Mouse (Mus musculus) forebrain, embryonic 15.5 days (tissue): ENCODE data around the gene Scamp1. TPM values are rescaled to one million over a fixed set of nuclear protein-coding genes. Genes with fewer than 3 reads are reported as not detected.
"Not testable (repeated sequence)": the region's sequence is repeated elsewhere in the genome, so short reads cannot be mapped to it uniquely, and the experiment has no call there.

Source experiments
- ATAC-seq: fragments of 200-750 bp; cut with Nextera tagmentation; replicated peaks from 2 replicates; pipeline ENCODE4 v1.8.0; 2017; ENCODE audit warnings: mild to moderate bottlenecking, moderate TSS enrichment, moderate library complexity
- H3K27ac ChIP-seq: fragments of 300-500 bp; sonication (generic); replicated peaks from 2 replicates; pipeline ENCODE4 v1.5.1; 2015; ENCODE audit warnings: mild to moderate bottlenecking, inconsistent platforms
- H3K27me3 ChIP-seq: fragments of 300-500 bp; sonication (generic); 2 replicates; pipeline ENCODE4 v1.6.1; 2015; ENCODE audit warnings: inconsistent platforms
- H3K36me3 ChIP-seq: fragments of 300-500 bp; sonication (generic); 2 replicates; pipeline ENCODE4 v1.6.1; 2015; ENCODE audit warnings: mild to moderate bottlenecking, inconsistent platforms
- H3K4me1 ChIP-seq: fragments of 300-500 bp; sonication (generic); 2 replicates; pipeline ENCODE4 v1.6.1; 2015; ENCODE audit warnings: inconsistent platforms
- H3K4me2 ChIP-seq: fragments of 300-500 bp; sonication (generic); replicated peaks from 2 replicates; pipeline ENCODE4 v1.6.1; 2015; ENCODE audit warnings: mild to moderate bottlenecking, inconsistent platforms
- H3K4me3 ChIP-seq: fragments of 300-500 bp; sonication (generic); 2 replicates; pipeline ENCODE4 v1.5.1; 2015; ENCODE audit warnings: mild to moderate bottlenecking, inconsistent platforms
- H3K9ac ChIP-seq: fragments of 300-500 bp; sonication (generic); replicated peaks from 2 replicates; pipeline ENCODE4 v1.6.1; 2015; ENCODE audit warnings: mild to moderate bottlenecking, inconsistent platforms
- H3K9me3 ChIP-seq: fragments of 300-500 bp; sonication (generic); 2 replicates; pipeline ENCODE4 v1.6.1; 2016; ENCODE audit warnings: inconsistent platforms
- WGBS: fragments of 180-500 bp; shearing (Covaris S2); methylation state at CpG from one replicate; pipeline ENCODE4 v1.1.7; 2015; ENCODE audit warnings: mixed read lengths; 5-methylcytosine and 5-hydroxymethylcytosine counted together
- polyA plus RNA-seq: library from polyadenylated mRNA; unstranded; fragments of >200 nt; fragmentation: Nextera tagmentation; extraction: Ambion mirVana; gene quantifications from 2 replicates; pipeline ENCODE4 v1.2.1, GENCODE M21; 2015

Gene Scamp1
- 103 and 111 TPM in 2 replicates for polyA plus RNA-seq

GRCm38 (mm10) chr13:94285281-94285871 is at the start of gene Scamp1:
Gene Scamp1, minus strand, starts transcription at chr13:94285857.
- peaks cover 24% of the 10 kb centered on the region for H3K4me1 ChIP-seq
- H3K27ac ChIP-seq = peak within 1 kb of the TSS; percentile 90
- H3K9ac ChIP-seq = peak within 1 kb of the TSS; percentile 99
- H3K9me3 ChIP-seq = no peaks in the 10 kb centered on the region
- peak within 1 kb of the TSS; percentile 98 for H3K4me3 ChIP-seq
- no peaks in the 10 kb centered on the region for H3K27me3 ChIP-seq
- H3K36me3 ChIP-seq = no peaks in the 10 kb centered on the region
- ATAC-seq = peak; percentile 98
- WGBS = under 1% methylated on average over 62 of the region's 62 CpGs
- peak within 1 kb of the TSS; percentile 60 for H3K4me2 ChIP-seq

- WGBS = 40% methylated on average over 3 of the region's 3 CpGs
- Histone ChIP-seq H3K27me3 (no peaks in the 10 kb centered on the region), H3K4me1 (peaks cover 8% of the 10 kb centered on the region), H3K9me3 (no peaks in the 10 kb centered on the region), H3K4me3 (no peak overlapping the region), H3K36me3 (no peaks in the 10 kb centered on the region), H3K27ac (peak overlapping the region; percentile 24; the same call in 1 of the 2 replicates), H3K4me2 (no peak overlapping the region), H3K9ac (no peak overlapping the region)
- ATAC-seq = peak; percentile 35; the same call in 1 of the 2 replicates
Observed at GRCm38 (mm10) chr13:94330392-94330979, 44.8 kb upstream of the Scamp1 start.

GRCm38 (mm10) chr13:94329005-94329404 is 43.3 kb upstream of the Scamp1 start:
- H3K27me3 ChIP-seq, ATAC-seq, H3K36me3 ChIP-seq, H3K4me3 ChIP-seq, H3K27ac ChIP-seq, H3K9me3 ChIP-seq, H3K9ac ChIP-seq, H3K4me2 ChIP-seq, H3K4me1 ChIP-seq: not testable (repeated sequence)
- 96% methylated on average over 6 of the region's 6 CpGs for WGBS

GRCm38 (mm10) chr13:94328063-94328462 is 42.4 kb upstream of the Scamp1 start:
- Histone ChIP-seq H3K9ac (no peak overlapping the region), H3K27ac (no peak overlapping the region), H3K27me3 (no peaks in the 10 kb centered on the region), H3K4me1 (peaks cover 8% of the 10 kb centered on the region), H3K4me3 (no peak overlapping the region), H3K9me3 (0 out of 2 replicates have a peak, but pooled peaks cover 3% of the 10 kb centered on the region), H3K36me3 (no peaks in the 10 kb centered on the region), H3K4me2 (no peak overlapping the region)
- WGBS = 68% methylated on average over 3 of the region's 3 CpGs
- ATAC-seq = no peak

GRCm38 (mm10) chr13:94322475-94322874 is 36.8 kb upstream of the Scamp1 start:
- no peak overlapping the region for H3K4me2 ChIP-seq
- no peak overlapping the region for H3K27ac ChIP-seq
- 95% methylated on average over 4 of the region's 4 CpGs for WGBS

GRCm38 (mm10) chr13:94321094-94321792 is 35.6 kb upstream of the Scamp1 start:
- Histone ChIP-seq H3K4me2 (no peak overlapping the region), H3K27ac (no peak overlapping the region), H3K9ac (no peak overlapping the region), H3K4me1 (peaks cover 20% of the 10 kb centered on the region), H3K36me3 (no peaks in the 10 kb centered on the region), H3K27me3 (0 out of 2 replicates have a peak, but pooled peaks cover 2% of the 10 kb centered on the region), H3K4me3 (no peak overlapping the region), H3K9me3 (0 out of 2 replicates have a peak, but pooled peaks cover 3% of the 10 kb centered on the region)
- 0 out of 2 replicates have a peak, but pooled peaks have one; percentile 23 for ATAC-seq
- WGBS = 50% methylated on average over 1 of the region's 1 CpGs

More at GRCm38 (mm10) chr13:94322475-94322874, 36.8 kb upstream of the Scamp1 start:
- H3K27me3 ChIP-seq = 0 out of 2 replicates have a peak, but pooled peaks cover 2% of the 10 kb centered on the region
- no peak for ATAC-seq
- 0 out of 2 replicates have a peak, but pooled peaks cover 3% of the 10 kb centered on the region for H3K9me3 ChIP-seq
- H3K4me1 ChIP-seq = peaks cover 8% of the 10 kb centered on the region
- no peak overlapping the region for H3K9ac ChIP-seq
- no peaks in the 10 kb centered on the region for H3K36me3 ChIP-seq
- no peak overlapping the region for H3K4me3 ChIP-seq

DNA sequence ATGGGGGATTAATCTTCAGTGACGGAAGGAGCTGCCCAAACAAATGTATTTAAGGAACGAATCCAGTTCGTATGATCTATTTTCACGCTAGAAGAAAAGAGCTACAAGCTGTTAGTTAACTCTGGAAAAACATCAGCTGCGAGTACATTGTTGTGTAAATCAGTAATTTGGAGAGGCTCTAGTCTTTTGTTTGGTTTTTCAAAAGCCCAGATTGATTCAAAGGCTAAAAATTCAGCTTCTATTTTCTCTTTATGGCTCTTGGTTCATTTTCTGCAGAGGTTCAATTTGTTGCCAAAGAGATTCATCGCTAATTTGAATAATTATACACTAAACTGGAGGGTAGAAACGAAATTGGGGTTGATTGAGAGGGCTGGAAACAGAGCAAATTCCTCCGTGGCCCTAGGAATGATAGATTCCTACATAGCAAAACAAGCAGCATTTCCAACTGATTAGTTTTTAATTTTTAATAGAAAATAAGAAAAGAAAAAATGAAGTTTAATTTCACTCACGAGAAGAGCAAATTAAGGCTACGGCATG is 31.4 kb upstream of the Scamp1 start:
- WGBS = 12% methylated on average over 10 of the region's 10 CpGs
- H3K4me2 ChIP-seq = 0 out of 2 replicates have a peak overlapping the region, but pooled peaks have one; percentile 3
- no peak overlapping the region for H3K9ac ChIP-seq
- H3K27me3 ChIP-seq = 0 out of 2 replicates have a peak, but pooled peaks cover 1% of the 10 kb centered on the region
- peaks cover 22% of the 10 kb centered on the region for H3K4me1 ChIP-seq
- peak overlapping the region; percentile 64 for H3K27ac ChIP-seq
- H3K36me3 ChIP-seq = no peaks in the 10 kb centered on the region
- no peak overlapping the region for H3K4me3 ChIP-seq
- ATAC-seq = peak; percentile 57
- H3K9me3 ChIP-seq = no peaks in the 10 kb centered on the region

- not testable (repeated sequence) for H3K36me3 ChIP-seq, H3K9ac ChIP-seq, ATAC-seq, H3K27ac ChIP-seq, H3K27me3 ChIP-seq, H3K4me2 ChIP-seq, H3K4me3 ChIP-seq, H3K9me3 ChIP-seq
- H3K4me1 ChIP-seq = peaks cover 16% of the 10 kb centered on the region
- WGBS = 94% methylated on average over 8 of the region's 8 CpGs
Observed at GRCm38 (mm10) chr13:94312812-94313211, 27.2 kb upstream of the Scamp1 start.

- no peaks in the 10 kb centered on the region for H3K9me3 ChIP-seq
- no peak overlapping the region for H3K4me3 ChIP-seq
- no peaks in the 10 kb centered on the region for H3K27me3 ChIP-seq
- no peak overlapping the region for H3K4me2 ChIP-seq
- ATAC-seq = no peak
- peak overlapping the region; percentile 66 for H3K27ac ChIP-seq
- H3K4me1 ChIP-seq = peaks cover 11% of the 10 kb centered on the region
- 38% methylated on average over 2 of the region's 2 CpGs for WGBS
- no peaks in the 10 kb centered on the region for H3K36me3 ChIP-seq
- no peak overlapping the region for H3K9ac ChIP-seq
Observed at GRCm38 (mm10) chr13:94308279-94308678, 22.6 kb upstream of the Scamp1 start.

DNA sequence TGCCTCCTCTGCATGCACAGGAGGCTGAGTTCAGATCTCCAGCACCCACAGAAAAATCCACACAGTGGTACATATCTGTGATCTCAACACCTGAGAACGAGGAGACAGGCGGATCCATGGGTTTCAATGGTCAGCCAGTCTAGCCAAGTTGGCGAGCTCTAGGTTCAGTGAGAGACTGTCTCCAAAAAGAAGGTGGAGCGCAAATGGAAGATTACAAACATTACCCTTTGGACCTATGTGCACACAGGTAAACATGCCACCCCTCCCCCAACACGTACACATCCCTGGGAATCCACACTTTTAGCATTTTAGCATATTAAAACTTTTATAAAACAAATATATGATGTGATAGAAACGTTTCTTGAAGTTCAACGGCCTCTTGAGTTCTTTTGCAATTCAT is 21.9 kb upstream of the Scamp1 start:
- H3K9me3 ChIP-seq = no peaks in the 10 kb centered on the region
- no peak for ATAC-seq
- peak overlapping the region; percentile 66 for H3K27ac ChIP-seq
- no peaks in the 10 kb centered on the region for H3K27me3 ChIP-seq
- 90% methylated on average over 7 of the region's 7 CpGs for WGBS
- H3K4me3 ChIP-seq = no peak overlapping the region
- no peaks in the 10 kb centered on the region for H3K36me3 ChIP-seq
- H3K4me2 ChIP-seq = no peak overlapping the region
- H3K9ac ChIP-seq = no peak overlapping the region
- H3K4me1 ChIP-seq = peaks cover 11% of the 10 kb centered on the region

GRCm38 (mm10) chr13:94306968-94307289 is 21.3 kb upstream of the Scamp1 start:
- no peak overlapping the region for H3K9ac ChIP-seq
- 19% methylated on average over 5 of the region's 5 CpGs for WGBS
- peak overlapping the region; percentile 66 for H3K27ac ChIP-seq
- peak overlapping the region; percentile 16 for H3K4me3 ChIP-seq
- H3K9me3 ChIP-seq = no peaks in the 10 kb centered on the region
- no peaks in the 10 kb centered on the region for H3K27me3 ChIP-seq
- no peaks in the 10 kb centered on the region for H3K36me3 ChIP-seq
- H3K4me1 ChIP-seq = peaks cover 11% of the 10 kb centered on the region
- ATAC-seq = 0 out of 2 replicates have a peak, but pooled peaks have one; percentile 17
- H3K4me2 ChIP-seq = peak overlapping the region; percentile 35
